Mouse (Mus musculus) olfactory bulb, adult 2 months (tissue): ENCODE data around the gene Trim54. TPM values are rescaled to one million over a fixed set of nuclear protein-coding genes. Genes with fewer than 3 reads are reported as not detected.

Experiments
- H3K27ac ChIP-seq: fragments of 200-500 bp; 2 replicates; pipeline ENCODE4 v1.5.1; 2012; ENCODE audit warnings: low read depth, low read length; ENCODE audit not compliant: insufficient read depth
- H3K4me1 ChIP-seq: fragments of 200-500 bp; 2 replicates; pipeline ENCODE4 v1.6.1; 2012; ENCODE audit warnings: low read length; ENCODE audit not compliant: control insufficient read depth, insufficient read depth
- H3K4me3 ChIP-seq: fragments of 200-500 bp; 2 replicates; pipeline ENCODE4 v1.5.1; 2012; ENCODE audit warnings: mild to moderate bottlenecking, low read depth, low read length, moderate library complexity; ENCODE audit not compliant: insufficient read depth
- CTCF ChIP-seq: fragments of 200-500 bp; IDR thresholded peaks from 2 replicates; pipeline ENCODE4 v1.5.1; 2012; ENCODE audit warnings: low read depth, mild to moderate bottlenecking, low read length, moderate library complexity; ENCODE audit not compliant: insufficient read depth
- POLR2A ChIP-seq: fragments of 200-500 bp; IDR thresholded peaks from 2 replicates; pipeline ENCODE4 v1.6.1; 2012; ENCODE audit warnings: mild to moderate bottlenecking, low read depth, low read length, moderate library complexity; ENCODE audit not compliant: insufficient read depth
- WGBS: fragments of 180-500 bp; shearing (Covaris S2); methylation state at CpG from one replicate; pipeline ENCODE4 v1.1.7; 2018; 5-methylcytosine and 5-hydroxymethylcytosine counted together
- polyA plus RNA-seq: library from polyadenylated mRNA; stranded (reverse); fragments of >200 nt; gene quantifications from 2 replicates; pipeline ENCODE4 v1.2.4, GENCODE M21; 2012; ENCODE audit warnings: low replicate concordance; ENCODE audit not compliant: missing spikeins, insufficient read depth, insufficient read length

Gene Trim54
- polyA plus RNA-seq, 1 experiment = not detected

DNA sequence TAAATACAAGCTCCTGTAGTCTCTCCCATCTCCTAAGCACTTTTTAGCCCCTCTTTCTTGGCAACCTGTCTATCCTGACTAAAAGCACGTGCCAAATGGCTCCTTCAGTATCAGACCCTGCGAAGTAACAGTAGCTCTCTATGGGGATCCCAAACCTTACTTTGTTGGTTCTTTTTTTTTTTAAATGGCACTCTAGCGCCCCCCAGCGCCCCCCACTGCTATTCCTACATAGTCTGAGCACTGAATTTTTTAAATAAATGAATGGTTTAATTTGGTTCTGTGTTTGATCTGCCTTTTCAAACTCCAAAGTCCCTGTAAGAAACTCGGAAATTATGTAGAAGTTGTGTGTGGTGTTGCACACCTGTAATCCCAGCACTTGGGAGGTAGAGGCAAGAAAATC is 9.5 kb downstream of the Trim54 start:
- WGBS = 38% methylated on average over 5 of the region's 5 CpGs
- Histone ChIP-seq H3K4me1 (no peaks in the 10 kb centered on the region), H3K4me3 (no peak overlapping the region), H3K27ac (no peak overlapping the region)
- no peak for TF ChIP-seq CTCF
- no peak for TF ChIP-seq POLR2A

- 1% methylated on average over 33 of the region's 33 CpGs for WGBS
- no peak overlapping the region for H3K4me3 ChIP-seq
- H3K4me1 ChIP-seq = peaks cover 23% of the 10 kb centered on the region
Observed at GRCm38 (mm10) chr5:31136730-31137424, 20.4 kb downstream of the Trim54 start.

DNA sequence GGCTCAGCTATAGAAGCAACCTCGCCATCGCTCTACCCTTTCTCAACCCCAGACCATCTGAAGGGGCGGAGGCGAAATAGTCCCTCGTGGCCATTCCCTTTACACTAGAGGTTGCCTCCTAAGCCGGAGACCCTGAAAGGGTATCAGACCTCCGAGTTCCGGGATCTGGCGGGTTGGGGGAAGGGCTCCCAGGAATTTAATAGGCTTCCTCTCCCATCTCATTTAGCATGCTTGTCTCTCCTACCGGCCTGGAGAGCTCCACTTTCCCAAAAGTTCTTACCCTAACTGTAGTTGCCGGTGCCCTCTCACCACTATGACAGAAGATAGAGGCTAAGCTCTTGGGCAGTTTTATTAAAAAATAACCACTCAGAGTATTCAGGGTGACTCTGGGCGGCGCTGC is 21.1 kb downstream of the Trim54 start:
- WGBS = under 1% methylated on average over 13 of the region's 13 CpGs
- H3K27ac ChIP-seq = no peak overlapping the region
- TF ChIP-seq POLR2A (no peak), CTCF (no peak)
- H3K4me1 ChIP-seq = peaks cover 23% of the 10 kb centered on the region
- peak overlapping the region; percentile 23; the same call in 1 of the 2 replicates for H3K4me3 ChIP-seq

More at GRCm38 (mm10) chr5:31136730-31137424, 20.4 kb downstream of the Trim54 start:
- H3K27ac ChIP-seq = no peak overlapping the region
- TF ChIP-seq POLR2A = no peak
- TF ChIP-seq CTCF = no peak

- TF ChIP-seq POLR2A (no peak), CTCF (no peak)
- WGBS = 1% methylated on average over 52 of the region's 52 CpGs
- Histone ChIP-seq H3K4me1 (peaks cover 23% of the 10 kb centered on the region), H3K27ac (no peak within 1 kb of the TSS), H3K4me3 (peak within 1 kb of the TSS; percentile 23)
Observed at GRCm38 (mm10) chr5:31138241-31138967, 21.9 kb downstream of the Trim54 start, which contains the start of gene Ucn. TSS of gene Ucn (minus strand) at chr5:31138829.

DNA sequence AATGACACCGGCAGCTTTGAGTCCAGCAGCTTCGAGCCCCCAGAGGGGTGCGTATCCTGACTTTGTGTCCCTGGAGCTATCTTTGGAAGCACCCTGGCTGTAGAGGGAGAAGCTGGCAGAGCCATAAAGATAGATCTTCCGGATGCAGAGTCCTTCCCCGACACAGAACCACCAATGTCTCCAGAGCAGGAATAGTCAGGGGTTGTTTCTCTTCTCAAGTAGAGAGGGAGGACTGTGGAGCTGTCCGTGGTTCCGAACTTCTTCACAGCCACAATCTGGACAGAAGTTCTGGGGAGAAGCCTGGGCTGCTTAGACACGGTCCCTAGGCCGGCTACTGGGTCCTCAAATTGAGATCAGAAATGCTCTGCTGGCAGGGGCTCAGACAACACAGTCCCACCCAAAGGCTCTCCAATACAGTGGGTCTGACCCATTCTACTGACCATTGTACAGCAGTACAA is 22.5 kb downstream of the Trim54 start:
- Histone ChIP-seq H3K4me1 (peaks cover 23% of the 10 kb centered on the region), H3K4me3 (no peak overlapping the region), H3K27ac (no peak overlapping the region)
- TF ChIP-seq CTCF = no peak
- no peak for TF ChIP-seq POLR2A
- WGBS = 20% methylated on average over 9 of the region's 9 CpGs

DNA sequence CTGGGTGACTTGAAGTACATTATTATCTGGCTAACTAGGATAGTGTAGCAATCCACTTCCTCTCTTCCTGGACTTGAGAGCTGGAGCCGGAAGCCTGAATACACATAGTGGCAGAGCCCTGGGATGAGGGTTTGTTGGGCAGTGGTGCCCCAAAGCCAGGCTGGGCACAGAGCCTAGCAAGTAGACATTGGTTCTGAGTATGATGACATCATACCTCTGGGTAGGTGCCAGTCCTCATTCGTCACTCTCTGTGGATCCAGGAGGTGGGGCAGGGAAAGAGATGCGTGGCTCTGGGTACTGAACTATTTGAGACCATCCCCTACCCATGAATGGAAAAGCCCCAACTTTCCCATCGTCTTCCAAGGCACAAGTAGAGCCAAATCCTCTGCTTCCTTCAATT is 33.3 kb downstream of the Trim54 start:
- WGBS = 61% methylated on average over 4 of the region's 4 CpGs
- TF ChIP-seq CTCF (no peak), POLR2A (no peak)
- H3K27ac ChIP-seq = no peak overlapping the region
- H3K4me3 ChIP-seq = no peak overlapping the region
- peaks cover 5% of the 10 kb centered on the region for H3K4me1 ChIP-seq

DNA sequence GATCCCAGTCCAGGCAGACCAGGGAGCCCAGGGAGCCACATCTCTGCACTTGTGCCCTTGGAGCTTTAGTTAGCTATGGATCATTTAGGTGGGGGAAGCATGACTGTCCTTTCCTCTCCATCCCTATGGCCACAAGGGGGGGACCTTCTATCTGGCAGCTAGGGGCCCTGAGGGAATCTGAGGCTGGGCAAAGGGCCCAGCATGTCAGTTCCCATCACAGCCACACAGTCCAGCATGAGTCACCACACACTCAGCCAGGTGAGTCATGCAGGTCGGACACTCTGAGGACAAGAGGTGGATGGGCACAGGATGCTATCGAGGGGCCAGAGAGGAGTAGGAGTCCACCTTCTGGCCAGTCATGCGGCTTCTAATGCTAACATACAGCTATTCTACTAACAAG is 35.2 kb downstream of the Trim54 start:
- Histone ChIP-seq H3K4me3 (no peak overlapping the region), H3K4me1 (peaks cover 5% of the 10 kb centered on the region), H3K27ac (no peak overlapping the region)
- no peak for TF ChIP-seq POLR2A
- no peak for TF ChIP-seq CTCF
- WGBS = 87% methylated on average over 3 of the region's 3 CpGs

GRCm38 (mm10) chr5:31153516-31154151 is 37.1 kb downstream of the Trim54 start:
- peak overlapping the region; percentile 64 for H3K4me3 ChIP-seq
- WGBS = 23% methylated on average over 6 of the region's 6 CpGs
- no peak overlapping the region for H3K27ac ChIP-seq
- no peak for TF ChIP-seq POLR2A
- no peak for TF ChIP-seq CTCF
- H3K4me1 ChIP-seq = peaks cover 5% of the 10 kb centered on the region
